Mouse (Mus musculus) liver, embryonic 14.5 days (tissue): ENCODE measurements at regions not wholly inside any gene's neighbourhood (a gene's known extent, or its start where the extent isn't known, plus 50 kb on each side); places are given as distances from the start of the nearest gene placed in this dataset.
"Not testable (repeated sequence)": the region's sequence is repeated elsewhere in the genome, so short reads cannot be mapped to it uniquely, and the experiment has no call there.

Experiments
- ATAC-seq: fragments of 200-750 bp; cut with Nextera tagmentation; 2 replicates; pipeline ENCODE4 v1.8.0; 2017; ENCODE audit warnings: moderate number of reproducible peaks, mild to moderate bottlenecking, moderate library complexity; ENCODE audit not compliant: insufficient read depth
- DNase-seq, 3 experiments: peaks; one replicate each; pipeline ENCODE4 v3.0.0-alpha.2; 2012 to 2013; ENCODE audit warnings: low read depth in 3 of 3, low spot score in 3 of 3
- H3K27ac ChIP-seq: fragments of 300-500 bp; sonication (generic); 2 replicates; pipeline ENCODE4 v1.5.1; 2014; ENCODE audit warnings: moderate library complexity, mild to moderate bottlenecking, control low read depth, inconsistent platforms
- H3K27me3 ChIP-seq: fragments of 300-500 bp; sonication (generic); 2 replicates; pipeline ENCODE4 v1.6.1; 2014; ENCODE audit warnings: mild to moderate bottlenecking, low read length, moderate library complexity; ENCODE audit not compliant: control insufficient read depth, insufficient read depth
- H3K36me3 ChIP-seq: fragments of 300-500 bp; sonication (generic); replicated peaks from 2 replicates; pipeline ENCODE4 v1.6.1; 2014; ENCODE audit warnings: low read depth; ENCODE audit not compliant: control insufficient read depth, insufficient read depth
- H3K4me1 ChIP-seq, 2 experiments: fragments of 200-500 bp in 1 of 2; fragments of 300-500 bp in 1 of 2; sonication (generic) in 1 of 2; replicated peaks; 2 replicates each; pipeline ENCODE4 v1.6.1; 2012 to 2014; ENCODE audit warnings: antibody characterized with exemption in 1 of 2, inconsistent platforms in 1 of 2, low read length in 1 of 2; ENCODE audit not compliant: control insufficient read depth in 2 of 2, insufficient read depth in 2 of 2
- H3K4me2 ChIP-seq: fragments of 300-500 bp; sonication (generic); 2 replicates; pipeline ENCODE4 v1.6.1; 2014; ENCODE audit warnings: low read depth, mild to moderate bottlenecking, control low read depth, moderate library complexity
- H3K4me3 ChIP-seq, 2 experiments: fragments of 200-500 bp in 1 of 2; fragments of 300-500 bp in 1 of 2; sonication (generic) in 1 of 2; 2 replicates each; pipeline ENCODE4 v1.5.1; 2012 to 2014; ENCODE audit warnings: low read depth in 2 of 2, low read length in 2 of 2, mild to moderate bottlenecking in 2 of 2, control low read depth in 1 of 2, inconsistent platforms in 1 of 2, moderate library complexity in 1 of 2; ENCODE audit not compliant: insufficient read depth in 1 of 2
- H3K9ac ChIP-seq: fragments of 300-500 bp; sonication (generic); replicated peaks from 2 replicates; pipeline ENCODE4 v1.6.1; 2014; ENCODE audit warnings: mild to moderate bottlenecking, control low read depth, moderate library complexity
- H3K9me3 ChIP-seq: fragments of 300-500 bp; sonication (generic); 2 replicates; pipeline ENCODE4 v1.6.1; 2016; ENCODE audit warnings: low read length, mixed read lengths; ENCODE audit not compliant: control insufficient read depth
- CTCF ChIP-seq: IDR thresholded peaks from 2 replicates; pipeline ENCODE4 v1.5.1; 2016; ENCODE audit warnings: antibody characterized with exemption, low read depth, control low read depth
- EP300 ChIP-seq: IDR thresholded peaks from 2 replicates; pipeline ENCODE4 v1.6.1; 2016; ENCODE audit warnings: antibody characterized with exemption, low read depth
- WGBS: fragments of 180-500 bp; shearing (Covaris S2); extraction: QIAGEN DNeasy Blood & Tissue Kit; methylation state at CpG from one replicate; pipeline ENCODE4 v1.1.7; 2014; ENCODE audit not compliant: insufficient replicate concordance; 5-methylcytosine and 5-hydroxymethylcytosine counted together

DNA sequence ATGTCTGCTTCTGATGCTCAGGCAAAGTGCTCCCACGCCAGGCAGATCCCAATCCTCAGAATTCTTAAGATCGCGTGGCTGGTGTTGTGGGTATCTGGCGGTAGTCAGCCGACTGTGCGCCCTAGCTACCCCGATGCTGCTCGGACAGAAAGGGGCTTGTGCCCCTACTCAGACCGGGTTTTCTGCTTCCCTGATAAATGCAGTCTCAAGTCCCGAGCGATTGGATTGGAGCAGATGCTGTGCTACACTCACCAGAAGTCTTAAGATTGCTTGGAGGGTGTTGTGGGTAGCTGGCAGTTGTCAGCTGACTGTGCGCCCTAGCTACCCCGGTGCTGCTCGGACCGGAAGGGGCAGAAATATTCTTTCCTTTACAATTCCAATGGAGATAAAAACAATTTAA lies 99.3 kb downstream of the Gm7489 start:
- not testable (repeated sequence) for H3K4me3 ChIP-seq, ATAC-seq, H3K9me3 ChIP-seq, H3K9ac ChIP-seq, H3K4me1 ChIP-seq, DNase-seq, H3K36me3 ChIP-seq, H3K27me3 ChIP-seq, H3K4me2 ChIP-seq, H3K27ac ChIP-seq
- WGBS = 70% methylated on average over 15 of the region's 15 CpGs

DNA sequence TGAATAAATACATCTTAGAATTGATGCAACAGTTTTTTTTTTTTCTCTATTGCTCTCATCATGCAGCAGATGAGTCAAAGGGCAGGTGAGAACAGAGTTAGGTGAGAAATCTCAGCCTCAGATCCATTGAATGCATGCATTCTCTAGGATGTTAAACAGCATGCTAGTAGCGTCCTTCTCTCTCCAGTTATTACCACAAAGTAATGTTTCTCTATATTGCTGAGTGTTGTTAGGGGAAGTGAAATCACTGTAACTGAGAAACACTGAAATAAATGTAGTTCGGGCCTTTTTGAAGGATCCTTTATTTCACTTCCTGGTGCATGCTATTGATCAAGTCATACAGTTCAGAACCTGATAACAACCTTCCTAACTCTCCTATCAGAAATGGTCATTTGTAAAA lies 105.2 kb downstream of the Gm7489 start:
- TF ChIP-seq EP300 (no peak), CTCF (no peak)
- Histone ChIP-seq H3K9ac (no peak overlapping the region), H3K36me3 (no peaks in the 10 kb centered on the region), H3K9me3 (no peaks in the 10 kb centered on the region), H3K4me2 (no peak overlapping the region), H3K4me1 (no peaks in the 10 kb centered on the region), H3K27ac (no peak overlapping the region), H3K4me3 (no peak overlapping the region), H3K27me3 (no peaks in the 10 kb centered on the region)
- DNase-seq (no peak), ATAC-seq (no peak)
- 40% methylated on average over 2 of the region's 2 CpGs for WGBS

DNA sequence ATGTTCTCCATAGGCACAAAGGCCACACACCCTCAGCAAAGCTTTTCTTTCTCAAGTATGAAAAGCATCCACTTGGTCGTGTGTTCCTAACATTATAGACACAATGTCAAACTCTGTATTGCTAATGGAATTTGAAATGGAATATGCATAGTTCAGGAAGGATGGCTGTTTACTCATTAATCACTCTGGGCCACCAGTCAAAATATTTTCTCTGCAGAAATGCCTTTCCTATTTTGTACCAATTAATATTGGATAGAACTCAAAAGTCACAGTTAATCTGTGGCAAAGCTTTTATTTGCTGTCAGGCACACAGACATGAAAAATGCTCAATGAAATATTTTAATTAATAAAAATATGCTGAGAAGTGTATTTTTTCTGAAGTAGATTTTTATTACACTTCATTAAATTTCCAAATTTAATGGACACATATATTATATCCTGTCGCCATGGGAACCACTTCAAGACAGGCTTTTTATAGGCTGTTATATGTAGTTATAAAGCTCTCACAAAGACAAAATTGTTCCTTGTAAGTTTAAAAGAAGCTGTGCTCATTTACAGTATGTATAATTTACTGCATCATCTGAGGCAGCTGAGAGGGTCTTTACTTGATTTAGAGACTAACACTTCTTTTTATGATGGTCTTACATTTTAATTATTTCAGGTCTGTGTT lies 110.6 kb downstream of the Gm7489 start:
- WGBS = 56% methylated on average over 2 of the region's 2 CpGs
- ATAC-seq = no peak
- H3K27ac ChIP-seq = no peak overlapping the region
- no peak for TF ChIP-seq EP300
- no peak for TF ChIP-seq CTCF
- H3K36me3 ChIP-seq = no peaks in the 10 kb centered on the region
- H3K9ac ChIP-seq = no peak overlapping the region
- H3K4me1 ChIP-seq = no peaks in the 10 kb centered on the region
- no peaks in the 10 kb centered on the region for H3K27me3 ChIP-seq
- H3K9me3 ChIP-seq = no peaks in the 10 kb centered on the region
- H3K4me3 ChIP-seq = no peak overlapping the region
- DNase-seq = no peak
- H3K4me2 ChIP-seq = no peak overlapping the region

DNA sequence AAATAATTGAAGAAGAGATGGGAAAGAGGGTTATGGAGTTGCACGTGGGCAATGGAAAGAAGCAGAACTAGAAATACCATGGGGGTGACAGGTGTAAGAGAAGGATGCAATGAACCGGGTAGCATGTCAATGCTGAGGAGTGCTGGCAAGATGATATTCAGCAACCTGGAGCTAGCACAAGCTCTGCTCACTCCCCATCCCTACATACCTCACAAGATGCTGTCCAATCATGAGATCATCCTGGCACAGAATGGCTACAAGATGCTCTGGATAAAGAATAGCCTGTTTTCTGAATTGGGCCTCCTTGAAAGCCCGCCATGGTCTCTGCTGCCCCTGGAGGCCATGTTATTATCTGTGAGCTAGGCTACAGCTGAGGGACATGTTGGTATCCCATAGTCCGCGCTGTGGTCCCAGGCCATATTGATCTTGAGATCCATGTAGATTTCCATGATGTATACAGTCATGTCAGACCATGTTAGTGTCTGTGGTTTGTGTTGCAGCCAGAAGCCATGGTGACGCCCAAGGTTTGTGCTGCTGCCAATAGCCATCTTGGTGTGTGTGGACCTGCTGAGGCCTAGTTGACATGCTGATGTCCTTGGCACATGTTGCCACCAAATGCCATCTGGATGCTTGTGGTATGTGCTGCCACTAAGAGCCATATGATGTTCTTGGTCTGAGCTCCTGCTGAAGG lies 114.0 kb downstream of the Gm7489 start:
- no peak overlapping the region for H3K4me2 ChIP-seq

DNA sequence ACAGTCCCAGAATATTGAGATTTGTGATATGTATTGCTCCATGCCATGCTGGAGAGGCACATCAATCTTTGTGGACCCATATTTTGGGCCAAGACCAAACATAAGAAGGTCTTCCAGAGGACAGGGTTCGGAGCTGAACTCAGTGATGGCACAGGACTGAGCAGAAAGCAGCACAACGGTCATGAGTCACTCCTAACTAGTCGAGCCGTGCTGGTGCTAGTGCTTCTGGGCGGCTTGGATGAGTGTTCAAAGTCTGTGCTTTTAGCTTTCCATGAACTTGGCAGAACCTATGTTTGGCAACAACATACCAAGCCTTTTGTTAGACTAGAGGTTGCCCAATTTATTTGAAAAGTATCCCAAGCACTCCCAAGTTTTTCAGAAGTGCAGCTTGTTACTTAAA lies 149.1 kb downstream of the Gm7489 start:
- no peaks in the 10 kb centered on the region for H3K36me3 ChIP-seq
- ATAC-seq = no peak
- TF ChIP-seq EP300 (no peak), CTCF (no peak)
- no peaks in the 10 kb centered on the region for H3K27me3 ChIP-seq
- no peaks in the 10 kb centered on the region for H3K4me1 ChIP-seq
- no peak for DNase-seq
- H3K9me3 ChIP-seq = no peaks in the 10 kb centered on the region
- H3K9ac ChIP-seq = no peak overlapping the region
- H3K4me3 ChIP-seq = no peak overlapping the region
- 57% methylated on average over 5 of the region's 5 CpGs for WGBS
- no peak overlapping the region for H3K27ac ChIP-seq
- no peak overlapping the region for H3K4me2 ChIP-seq

More for the DNA sequence above, 114.0 kb downstream of the Gm7489 start:
- WGBS = 61% methylated on average over 6 of the region's 6 CpGs
- no peaks in the 10 kb centered on the region for H3K4me1 ChIP-seq
- H3K9ac ChIP-seq = no peak overlapping the region
- no peaks in the 10 kb centered on the region for H3K36me3 ChIP-seq
- DNase-seq = no peak
- H3K27me3 ChIP-seq = no peaks in the 10 kb centered on the region
- H3K27ac ChIP-seq = no peak overlapping the region
- ATAC-seq = no peak
- H3K4me3 ChIP-seq = no peak overlapping the region
- TF ChIP-seq EP300 (no peak), CTCF (no peak)
- no peaks in the 10 kb centered on the region for H3K9me3 ChIP-seq
